Mouse (Mus musculus): ENCODE results near the gene Neb. TPM values are rescaled to one million over a fixed set of nuclear protein-coding genes. Genes with fewer than 3 reads are reported as not detected.

The Neb gene
- polyA plus RNA-seq, 1 experiment from 2014 or later, result 0.50 TPM

DNA sequence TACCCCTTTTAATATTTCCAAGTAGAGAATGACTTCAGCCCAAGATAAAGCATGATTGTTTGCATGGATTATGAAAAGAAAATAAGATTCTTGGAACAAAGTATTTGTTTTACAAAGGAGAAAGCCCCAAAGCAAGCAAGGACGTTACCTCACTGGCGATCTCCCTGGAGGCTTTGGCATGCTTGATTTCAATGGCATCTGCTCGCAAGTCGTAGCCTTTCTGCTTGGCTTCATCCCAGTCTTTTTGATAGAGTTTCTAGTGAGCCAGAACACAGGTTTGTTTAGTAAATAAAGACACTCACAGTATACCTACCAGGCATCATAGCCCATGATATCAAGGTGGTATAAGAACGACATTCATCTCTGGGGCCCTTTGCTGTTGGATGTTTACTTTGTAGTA, 153.9 kb downstream of the Neb start:
- no peak overlapping the region for H3K9ac ChIP-seq
- no peaks in the 10 kb centered on the region for H3K9me3 ChIP-seq (replicated peaks)
- H3K4me2 ChIP-seq, result no peak overlapping the region
- no peak for ATAC-seq
- 74% methylated on average over 5 of the region's 5 CpGs for WGBS (ENCODE audit: insufficient replicate concordance)
- no peaks in the 10 kb centered on the region for H3K4me1 ChIP-seq
- no peak overlapping the region for H3K27ac ChIP-seq
- no peaks in the 10 kb centered on the region for H3K27me3 ChIP-seq (replicated peaks)
- H3K36me3 ChIP-seq, result no peaks in the 10 kb centered on the region
- H3K4me3 ChIP-seq, result no peak overlapping the region

DNA sequence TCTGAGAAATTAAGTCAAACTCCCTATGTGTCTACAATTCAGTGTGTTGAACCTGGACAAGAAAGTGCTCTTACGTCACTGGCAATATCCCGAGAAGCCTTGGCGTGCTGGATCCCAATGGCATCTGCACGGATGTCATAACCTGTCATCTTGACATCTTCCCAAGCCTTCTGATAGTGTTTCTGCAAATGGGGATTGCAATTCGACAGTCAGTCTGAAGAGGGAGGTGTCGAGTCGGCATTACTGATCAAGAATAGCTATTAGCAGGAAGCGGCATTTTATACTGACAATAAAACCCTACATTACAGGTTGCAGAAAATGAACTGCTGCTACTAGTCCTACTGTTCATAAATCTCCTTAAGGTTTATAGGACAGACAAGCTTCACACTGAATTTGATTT, 158.2 kb downstream of the Neb start:
- H3K9ac ChIP-seq, result no peak overlapping the region
- 40% methylated on average over 8 of the region's 8 CpGs for WGBS (ENCODE audit: insufficient replicate concordance)
- no peaks in the 10 kb centered on the region for H3K27me3 ChIP-seq (replicated peaks)
- no peaks in the 10 kb centered on the region for H3K36me3 ChIP-seq
- no peak for ATAC-seq
- no peaks in the 10 kb centered on the region for H3K4me1 ChIP-seq
- no peak overlapping the region for H3K27ac ChIP-seq
- H3K4me3 ChIP-seq, result no peak overlapping the region
- no peak overlapping the region for H3K4me2 ChIP-seq
- H3K9me3 ChIP-seq (replicated peaks), result no peaks in the 10 kb centered on the region

DNA sequence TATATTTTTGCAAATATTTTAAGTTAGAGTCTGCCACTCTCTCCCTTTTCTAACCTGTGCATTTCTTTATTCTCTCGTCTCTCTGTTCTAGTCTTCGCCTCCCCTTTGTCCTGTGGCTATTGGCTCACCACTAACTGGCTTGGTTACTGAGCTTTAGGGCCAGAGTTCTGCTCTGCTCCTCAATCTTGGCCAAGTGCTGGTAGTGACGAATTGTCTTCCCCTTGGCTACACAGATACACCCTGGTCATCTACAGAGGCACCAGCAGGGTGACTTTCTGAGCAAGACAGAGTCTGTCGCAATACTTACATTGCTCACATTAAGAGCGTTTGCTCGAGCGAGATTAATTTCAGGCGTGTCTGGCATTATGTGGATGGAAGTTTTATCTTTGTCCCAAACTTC, 162.3 kb downstream of the Neb start:
- no peaks in the 10 kb centered on the region for H3K36me3 ChIP-seq
- H3K4me1 ChIP-seq, result no peaks in the 10 kb centered on the region
- H3K4me3 ChIP-seq, result no peak overlapping the region
- H3K9me3 ChIP-seq (replicated peaks), result no peaks in the 10 kb centered on the region
- H3K9ac ChIP-seq, result no peak overlapping the region
- 73% methylated on average over 8 of the region's 8 CpGs for WGBS (ENCODE audit: insufficient replicate concordance)
- no peak overlapping the region for H3K4me2 ChIP-seq
- ATAC-seq, result no peak
- H3K27ac ChIP-seq, result no peak overlapping the region
- no peaks in the 10 kb centered on the region for H3K27me3 ChIP-seq (replicated peaks)

DNA sequence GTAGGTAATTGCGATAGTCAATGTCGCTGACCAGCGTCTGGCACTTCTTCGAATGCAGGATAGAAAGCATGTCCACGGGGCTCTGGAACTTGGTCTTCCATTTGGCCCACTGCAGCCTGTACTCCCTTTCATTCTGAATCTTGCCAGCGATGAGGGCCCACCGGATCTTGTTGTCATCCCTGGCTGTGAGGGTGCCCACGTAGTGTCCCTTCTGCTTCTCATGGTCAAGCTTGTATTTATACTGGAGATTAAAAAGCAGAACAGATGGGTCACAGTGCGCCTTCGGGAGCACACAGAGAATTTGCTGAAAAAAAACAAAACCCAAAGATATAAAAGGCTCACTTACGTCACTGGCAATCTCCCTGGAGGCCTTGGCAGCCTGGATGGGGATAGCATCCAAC, 165.7 kb downstream of the Neb start:
- no peak overlapping the region for H3K4me3 ChIP-seq
- H3K9ac ChIP-seq, result no peak overlapping the region
- no peaks in the 10 kb centered on the region for H3K4me1 ChIP-seq
- no peaks in the 10 kb centered on the region for H3K9me3 ChIP-seq (replicated peaks)
- H3K27me3 ChIP-seq (replicated peaks), result no peaks in the 10 kb centered on the region
- H3K36me3 ChIP-seq, result no peaks in the 10 kb centered on the region
- ATAC-seq, result no peak
- no peak overlapping the region for H3K4me2 ChIP-seq
- no peak overlapping the region for H3K27ac ChIP-seq
- WGBS (ENCODE audit: insufficient replicate concordance), result 82% methylated on average over 11 of the region's 11 CpGs

DNA sequence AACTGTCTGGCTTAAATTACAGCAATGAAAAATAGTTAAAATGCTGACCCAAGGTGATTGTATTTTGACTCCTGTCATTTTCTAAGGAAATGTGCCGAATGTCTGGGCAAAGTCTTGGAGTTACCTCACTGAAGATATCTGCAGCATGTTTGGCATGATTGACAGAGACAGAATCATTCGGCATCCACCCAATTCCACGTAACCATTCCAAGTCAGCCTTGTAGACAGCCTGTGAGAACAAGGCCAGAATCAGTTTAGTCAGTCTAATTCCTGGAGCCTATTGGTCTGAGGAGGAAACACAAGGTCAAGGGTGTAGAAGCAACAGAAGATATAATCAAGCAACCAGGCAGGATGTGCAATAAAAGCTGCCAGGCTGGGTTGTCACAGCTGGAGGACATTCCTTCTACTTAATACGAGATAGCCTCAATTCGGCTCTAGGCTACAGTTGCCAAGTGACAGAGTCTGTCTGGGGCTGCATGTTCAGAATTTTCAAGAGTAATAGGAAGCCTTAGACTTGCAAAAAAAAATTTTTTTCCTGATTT, 166.8 kb downstream of the Neb start:
- no peak for ATAC-seq
- H3K4me1 ChIP-seq, result no peaks in the 10 kb centered on the region
- no peak overlapping the region for H3K27ac ChIP-seq
- no peak overlapping the region for H3K9ac ChIP-seq
- no peak overlapping the region for H3K4me3 ChIP-seq
- no peak overlapping the region for H3K4me2 ChIP-seq
- 66% methylated on average over 5 of the region's 5 CpGs for WGBS (ENCODE audit: insufficient replicate concordance)
- no peaks in the 10 kb centered on the region for H3K9me3 ChIP-seq (replicated peaks)
- H3K27me3 ChIP-seq (replicated peaks), result no peaks in the 10 kb centered on the region
- H3K36me3 ChIP-seq, result no peaks in the 10 kb centered on the region

DNA sequence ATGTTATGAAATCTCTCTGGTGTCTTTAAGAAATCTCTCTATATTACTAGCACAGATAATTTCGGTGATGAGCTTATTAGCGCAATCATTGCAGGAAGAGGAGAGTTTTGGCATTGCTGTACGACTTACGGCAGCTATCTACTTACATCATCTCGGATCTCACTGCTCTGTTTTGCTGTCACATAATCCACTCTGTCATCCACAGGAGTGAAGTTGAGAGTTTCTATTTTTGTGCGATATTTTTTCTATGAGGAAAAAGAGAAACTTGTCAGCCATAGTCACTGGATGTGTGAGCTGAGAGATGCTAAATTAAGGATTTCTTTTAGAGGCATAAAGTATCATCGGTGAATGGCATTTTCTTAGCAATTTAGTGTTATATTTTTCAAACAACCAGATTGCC, 167.6 kb downstream of the Neb start:
- Histone ChIP-seq H3K9me3 (replicated peaks) (no peaks in the 10 kb centered on the region), H3K27me3 (replicated peaks) (no peaks in the 10 kb centered on the region), H3K27ac (no peak overlapping the region), H3K9ac (no peak overlapping the region), H3K36me3 (no peaks in the 10 kb centered on the region), H3K4me1 (no peaks in the 10 kb centered on the region), H3K4me3 (no peak overlapping the region), H3K4me2 (no peak overlapping the region)
- ATAC-seq, result no peak
- WGBS (ENCODE audit: insufficient replicate concordance), result 85% methylated on average over 7 of the region's 7 CpGs

DNA sequence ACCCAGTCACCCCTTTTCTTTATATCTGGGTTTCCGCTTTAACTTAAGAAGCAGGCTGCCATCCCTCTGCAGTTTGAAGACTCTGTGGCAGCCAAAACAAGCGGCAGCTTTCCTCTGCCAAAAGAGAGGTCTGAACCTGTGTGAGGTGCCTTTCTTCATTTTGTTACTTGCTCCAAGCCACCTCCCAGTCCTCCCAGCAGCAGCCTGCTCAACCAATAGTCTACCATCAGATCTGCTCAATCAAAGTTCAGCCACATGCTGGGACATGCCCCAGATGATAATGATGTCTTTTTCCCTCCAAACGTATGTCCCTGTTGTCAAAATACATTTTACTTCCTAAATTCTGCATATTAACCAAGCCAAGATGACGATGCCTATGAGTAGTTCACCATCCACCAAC, 173.3 kb downstream of the Neb start:
- Histone ChIP-seq H3K4me2 (no peak overlapping the region), H3K4me3 (no peak overlapping the region), H3K27ac (no peak overlapping the region), H3K9me3 (replicated peaks) (no peaks in the 10 kb centered on the region), H3K4me1 (no peaks in the 10 kb centered on the region), H3K36me3 (no peaks in the 10 kb centered on the region), H3K27me3 (replicated peaks) (no peaks in the 10 kb centered on the region), H3K9ac (no peak overlapping the region)
- no peak for ATAC-seq
- WGBS (ENCODE audit: insufficient replicate concordance), result 60% methylated on average over 4 of the region's 4 CpGs

DNA sequence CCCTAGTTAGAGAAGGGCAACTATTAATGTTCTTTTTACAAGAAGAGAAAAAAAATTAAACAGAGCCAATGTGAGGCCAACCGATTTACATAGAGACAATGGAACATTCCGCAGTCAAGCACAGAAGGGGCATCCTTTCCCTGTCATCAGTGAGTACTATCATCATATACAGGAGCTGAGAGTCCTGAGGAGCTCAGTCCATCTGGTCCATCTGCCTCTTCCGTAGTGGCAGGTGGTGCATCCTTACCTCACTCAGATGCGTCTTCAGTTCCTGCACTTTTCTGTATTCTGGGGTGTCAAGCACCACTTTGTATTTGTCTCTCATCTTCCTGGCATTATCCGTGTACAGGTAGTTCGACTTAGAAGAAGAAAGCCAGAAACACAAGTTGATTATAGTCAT, 184.6 kb downstream of the Neb start:
- no peak overlapping the region for H3K27ac ChIP-seq
- WGBS (ENCODE audit: insufficient replicate concordance), result 75% methylated on average over 6 of the region's 6 CpGs
- ATAC-seq, result no peak

DNA sequence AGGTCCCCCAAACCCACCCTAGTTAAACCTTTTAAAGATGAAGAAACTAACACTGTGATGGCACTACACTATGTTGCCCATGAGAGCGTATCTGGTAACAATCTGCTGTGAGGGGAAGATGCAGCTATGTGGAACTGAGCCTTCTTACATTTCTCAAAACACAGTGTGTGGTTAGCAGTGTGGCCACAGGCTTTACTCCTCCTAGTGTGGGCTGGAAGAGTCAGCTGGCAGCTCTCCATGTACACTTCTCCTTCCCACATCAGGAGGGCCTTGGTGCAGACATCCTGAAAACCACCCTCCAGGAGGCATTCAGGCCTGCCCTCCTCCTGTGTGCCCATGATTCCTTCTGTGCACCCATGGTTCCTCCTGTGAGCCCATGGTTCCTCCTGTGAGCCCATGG, 198.6 kb downstream of the Neb start:
- H3K4me2 ChIP-seq, result no peak overlapping the region
- H3K4me3 ChIP-seq, result no peak overlapping the region
- H3K27me3 ChIP-seq (replicated peaks), result no peaks in the 10 kb centered on the region
- no peaks in the 10 kb centered on the region for H3K4me1 ChIP-seq
- ATAC-seq, result no peak
- no peak overlapping the region for H3K9ac ChIP-seq
- H3K27ac ChIP-seq, result no peak overlapping the region
- H3K36me3 ChIP-seq, result no peaks in the 10 kb centered on the region
- no peaks in the 10 kb centered on the region for H3K9me3 ChIP-seq (replicated peaks)
- 75% methylated on average over 1 of the region's 1 CpGs for WGBS (ENCODE audit: insufficient replicate concordance)

More for the DNA sequence above, 184.6 kb downstream of the Neb start:
- no peak overlapping the region for H3K4me2 ChIP-seq
- H3K36me3 ChIP-seq, result no peaks in the 10 kb centered on the region
- no peak overlapping the region for H3K4me3 ChIP-seq
- H3K27me3 ChIP-seq (replicated peaks), result no peaks in the 10 kb centered on the region
- H3K9ac ChIP-seq, result no peak overlapping the region
- no peaks in the 10 kb centered on the region for H3K4me1 ChIP-seq
- no peaks in the 10 kb centered on the region for H3K9me3 ChIP-seq (replicated peaks)

DNA sequence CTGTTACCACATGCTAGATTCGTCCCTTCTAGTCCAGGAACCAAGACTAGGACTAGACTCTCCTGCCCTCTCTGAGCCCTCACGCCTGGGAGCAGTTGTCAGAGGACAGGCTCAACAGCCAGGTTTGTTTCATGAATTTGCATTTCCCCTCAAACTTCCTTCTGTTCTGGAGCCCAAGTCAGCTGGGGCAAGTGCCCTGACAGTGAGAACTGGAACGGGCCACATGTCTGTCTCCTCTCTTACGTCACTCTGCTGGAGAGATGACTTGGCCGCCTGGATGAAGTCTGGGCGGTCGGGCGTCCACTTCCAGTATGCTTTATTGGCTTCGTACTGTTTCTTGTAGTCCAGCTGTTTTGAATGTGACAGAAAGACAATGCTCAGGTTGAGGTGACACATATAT, 200.5 kb downstream of the Neb start:
- Histone ChIP-seq H3K4me1 (no peaks in the 10 kb centered on the region), H3K4me3 (no peak overlapping the region), H3K27me3 (replicated peaks) (no peaks in the 10 kb centered on the region), H3K9ac (no peak overlapping the region), H3K9me3 (replicated peaks) (no peaks in the 10 kb centered on the region), H3K4me2 (no peak overlapping the region), H3K27ac (no peak overlapping the region), H3K36me3 (no peaks in the 10 kb centered on the region)
- WGBS (ENCODE audit: insufficient replicate concordance), result 71% methylated on average over 9 of the region's 9 CpGs
- no peak for ATAC-seq

DNA sequence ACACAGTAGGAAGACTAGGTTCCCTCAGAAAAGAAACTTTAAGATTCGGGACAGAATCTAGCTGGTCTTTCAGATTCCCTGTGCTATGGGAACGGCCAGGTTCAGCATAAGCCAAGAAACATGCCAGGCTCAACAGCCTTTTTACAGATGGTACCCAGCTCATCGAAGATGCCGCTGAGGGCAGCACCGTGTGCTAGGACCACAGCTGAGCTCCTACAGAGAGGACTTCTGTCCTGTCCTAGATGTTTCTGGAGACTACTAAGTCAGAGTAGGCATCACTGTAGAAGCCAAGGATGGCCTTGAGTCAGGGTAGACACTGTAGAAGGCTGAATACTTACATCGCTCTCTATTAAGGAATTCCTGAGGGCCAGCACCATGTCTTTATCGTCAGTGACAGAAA, 201.1 kb downstream of the Neb start:
- H3K36me3 ChIP-seq, result no peaks in the 10 kb centered on the region
- no peak for ATAC-seq
- no peak overlapping the region for H3K4me3 ChIP-seq
- no peaks in the 10 kb centered on the region for H3K27me3 ChIP-seq (replicated peaks)
- no peaks in the 10 kb centered on the region for H3K9me3 ChIP-seq (replicated peaks)
- 81% methylated on average over 7 of the region's 7 CpGs for WGBS (ENCODE audit: insufficient replicate concordance)
- H3K4me2 ChIP-seq, result no peak overlapping the region
- H3K9ac ChIP-seq, result no peak overlapping the region
- no peaks in the 10 kb centered on the region for H3K4me1 ChIP-seq
- H3K27ac ChIP-seq, result no peak overlapping the region

DNA sequence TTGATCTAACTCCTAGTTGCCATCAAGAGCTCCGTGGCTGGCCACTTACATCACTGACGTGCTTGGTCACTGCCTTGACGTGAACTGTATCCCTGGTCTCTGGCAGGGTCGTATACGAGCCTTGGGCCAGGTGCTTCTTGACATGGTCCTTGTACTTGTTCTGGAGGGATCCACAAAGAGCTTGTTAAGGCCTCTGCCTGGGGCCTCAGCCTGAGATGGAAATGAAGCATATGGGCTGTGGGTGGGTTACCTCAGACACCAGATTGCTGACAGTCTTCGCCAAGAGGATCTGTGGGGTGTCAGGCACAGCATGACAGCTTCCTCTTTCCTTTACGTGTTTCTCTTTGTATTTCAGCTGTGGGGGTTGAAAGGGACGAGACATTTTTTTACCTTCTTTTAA, 201.7 kb downstream of the Neb start:
- H3K9me3 ChIP-seq (replicated peaks), result no peaks in the 10 kb centered on the region
- no peaks in the 10 kb centered on the region for H3K36me3 ChIP-seq
- H3K27me3 ChIP-seq (replicated peaks), result no peaks in the 10 kb centered on the region
- no peak overlapping the region for H3K9ac ChIP-seq
- no peaks in the 10 kb centered on the region for H3K4me1 ChIP-seq
- H3K4me3 ChIP-seq, result no peak overlapping the region
- ATAC-seq, result no peak
- no peak overlapping the region for H3K27ac ChIP-seq
- WGBS (ENCODE audit: insufficient replicate concordance), result 38% methylated on average over 8 of the region's 8 CpGs
- no peak overlapping the region for H3K4me2 ChIP-seq

DNA sequence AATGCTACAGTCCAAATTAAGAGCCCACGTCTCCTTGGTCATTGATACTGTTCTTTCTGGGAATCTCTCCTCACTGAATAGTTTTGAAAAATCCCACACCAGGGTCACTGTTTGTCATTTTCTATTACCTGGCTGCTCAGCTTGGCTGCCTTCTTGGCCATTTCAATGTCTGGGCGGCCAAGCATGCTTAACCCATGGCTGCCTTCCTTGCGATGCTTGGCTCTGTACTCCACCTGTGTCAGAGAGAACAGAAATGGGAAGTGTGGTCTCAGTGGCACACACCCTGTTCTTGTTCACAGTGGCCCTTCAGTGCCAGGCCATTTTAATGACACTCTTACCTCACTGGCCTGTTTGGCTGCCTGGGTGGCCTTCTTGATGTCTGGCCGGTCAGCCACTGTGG, 203.3 kb downstream of the Neb start:
- no peak overlapping the region for H3K4me3 ChIP-seq
- H3K4me2 ChIP-seq, result no peak overlapping the region
- no peak for ATAC-seq
- 68% methylated on average over 4 of the region's 4 CpGs for WGBS (ENCODE audit: insufficient replicate concordance)
- no peak overlapping the region for H3K27ac ChIP-seq
- H3K36me3 ChIP-seq, result no peaks in the 10 kb centered on the region
- no peaks in the 10 kb centered on the region for H3K9me3 ChIP-seq (replicated peaks)
- H3K9ac ChIP-seq, result no peak overlapping the region
- H3K27me3 ChIP-seq (replicated peaks), result no peaks in the 10 kb centered on the region
- H3K4me1 ChIP-seq, result no peaks in the 10 kb centered on the region
